Mouse (Mus musculus) regulatory T cell (primary cell): ENCODE results near the gene Minos1.

ENCODE experiments used
- in situ Hi-C: fragments of 300-600 bp; cut with MboI, MseI; formaldehyde crosslinking; loops from one replicate; pipeline ENCODE4 v1.15.1; 2025; ENCODE audit warnings: high pct_unique_total_duplicates

Minos1 gene

GRCm38 (mm10) chr4:139145156-139145555, 14.2 kb upstream of the Minos1 start:
- in situ Hi-C loops = no loop called here

- in situ Hi-C loops = no loop called here
Observed at GRCm38 (mm10) chr4:139144577-139144976, 13.7 kb upstream of the Minos1 start.

GRCm38 (mm10) chr4:139142985-139143384, 12.1 kb upstream of the Minos1 start:
- in situ Hi-C loops = no loop called here

GRCm38 (mm10) chr4:139141785-139142184, 10.9 kb upstream of the Minos1 start:
- in situ Hi-C loops = no loop called here

GRCm38 (mm10) chr4:139140267-139140666, 9.4 kb upstream of the Minos1 start:
- in situ Hi-C loops = no loop called here

- in situ Hi-C loops = no loop called here
Observed at GRCm38 (mm10) chr4:139136011-139136410, 5.1 kb upstream of the Minos1 start.

- in situ Hi-C loops = no loop called here
Observed at GRCm38 (mm10) chr4:139133109-139133508, 2.2 kb upstream of the Minos1 start.

- in situ Hi-C loops = no loop called here
Observed at GRCm38 (mm10) chr4:139131858-139132672, 1.2 kb upstream of the Minos1 start.

GRCm38 (mm10) chr4:139129806-139130700, 860 bp downstream of the Minos1 start:
- in situ Hi-C loops = no loop called here

- in situ Hi-C loops = no loop called here
Observed at GRCm38 (mm10) chr4:139126475-139126874, 4.4 kb downstream of the Minos1 start.

GRCm38 (mm10) chr4:139124940-139125339, 6.0 kb downstream of the Minos1 start:
- in situ Hi-C loops = no loop called here

- in situ Hi-C loops = no loop called here
Observed at GRCm38 (mm10) chr4:139122557-139122956, 8.4 kb downstream of the Minos1 start.

- in situ Hi-C loops = no loop called here
Observed at GRCm38 (mm10) chr4:139120998-139121397, 9.9 kb downstream of the Minos1 start.

GRCm38 (mm10) chr4:139120281-139120814, 10.6 kb downstream of the Minos1 start:
- in situ Hi-C loops = no loop called here

- in situ Hi-C loops = no loop called here
Observed at GRCm38 (mm10) chr4:139116356-139117063, 14.4 kb downstream of the Minos1 start.

- in situ Hi-C loops = no loop called here
Observed at GRCm38 (mm10) chr4:139115721-139116120, 15.2 kb downstream of the Minos1 start.

GRCm38 (mm10) chr4:139112482-139112881, 18.4 kb downstream of the Minos1 start:
- in situ Hi-C loops = no loop called here

- in situ Hi-C loops = no loop called here
Observed at GRCm38 (mm10) chr4:139111421-139111820, 19.5 kb downstream of the Minos1 start.

- in situ Hi-C loops = no loop called here
Observed at GRCm38 (mm10) chr4:139110858-139111257, 20.1 kb downstream of the Minos1 start.

GRCm38 (mm10) chr4:139105453-139105852, 25.5 kb downstream of the Minos1 start:
- in situ Hi-C loops = no loop called here

- in situ Hi-C loops = loop anchor here (5.0 kb wide), 1 partner anchor 66 kb away; no protein-coding TSS in a partner anchor
Observed at GRCm38 (mm10) chr4:139101546-139101945, 29.4 kb downstream of the Minos1 start.
